Mouse (Mus musculus) E14TG2a.4 (cell line): ENCODE results near the gene Eif4e.

Source experiments
- H3K27me3 ChIP-seq: 2 replicates; pipeline ENCODE4 v1.6.1; 2014; ENCODE audit warnings: low read length, control low read depth; ENCODE audit not compliant: insufficient read depth
- H3K36me3 ChIP-seq: 2 replicates; pipeline ENCODE4 v1.6.1; 2014; ENCODE audit warnings: low read length, control low read depth; ENCODE audit not compliant: insufficient read depth
- H3K4me1 ChIP-seq: replicated peaks from 2 replicates; pipeline ENCODE4 v1.6.1; 2014; ENCODE audit warnings: low read depth, low read length, control low read depth
- H3K4me3 ChIP-seq: replicated peaks from 2 replicates; pipeline ENCODE4 v1.5.1; 2014; ENCODE audit warnings: mild to moderate bottlenecking, low read length
- H3K9me3 ChIP-seq: 2 replicates; pipeline ENCODE4 v1.6.1; 2014; ENCODE audit warnings: low read length, control low read depth
- CTCF ChIP-seq: conservative IDR thresholded peaks from 2 replicates; pipeline ENCODE4 v1.5.1; 2014; ENCODE audit warnings: low read length
- NANOG ChIP-seq: IDR thresholded peaks from 2 replicates; pipeline ENCODE4 v1.6.1; 2014; ENCODE audit warnings: borderline replicate concordance, low read length, mixed read lengths
- POU5F1 ChIP-seq: IDR thresholded peaks from 2 replicates; pipeline ENCODE4 v1.6.1; 2014; ENCODE audit warnings: low read length, borderline replicate concordance

The Eif4e gene

DNA sequence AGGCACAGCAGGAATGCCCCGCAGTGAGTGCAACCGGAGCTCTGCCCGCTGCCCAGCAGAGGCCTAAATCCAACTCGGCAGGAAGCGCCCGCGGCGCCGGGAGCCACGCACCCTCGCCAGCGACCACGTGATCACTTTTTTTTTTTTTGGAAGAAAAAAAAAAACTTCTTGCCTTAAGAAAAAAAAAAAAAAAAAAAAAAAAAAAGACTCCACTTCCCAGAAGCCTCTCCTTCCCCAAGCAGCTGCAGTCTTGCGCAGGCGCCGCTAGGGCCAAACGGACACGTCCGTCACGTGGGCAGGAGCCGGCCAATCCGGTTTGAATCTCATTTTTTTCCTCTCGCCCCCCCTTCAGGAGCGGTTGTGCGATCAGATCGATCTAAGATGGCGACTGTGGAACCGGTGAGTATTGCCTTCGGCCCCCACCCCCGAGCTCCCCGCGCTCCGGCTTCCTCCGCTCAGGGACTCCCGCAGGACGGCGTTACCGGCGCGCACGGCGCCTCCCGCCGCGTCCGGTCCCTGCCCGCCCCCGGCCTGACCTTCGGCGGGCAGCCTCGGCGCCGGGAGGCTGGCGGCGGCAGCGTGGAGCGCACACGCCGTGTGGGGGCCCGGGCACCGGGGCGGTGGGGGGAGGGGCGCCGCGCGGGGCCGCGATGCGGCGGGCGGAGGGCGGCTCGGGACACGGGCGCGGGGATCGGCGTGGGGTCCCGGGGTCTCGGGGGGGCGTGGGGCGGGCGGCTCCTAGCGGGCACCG lies 1.1 kb downstream of the Eif4e start:
- no peaks in the 10 kb centered on the region for H3K9me3 ChIP-seq
- H3K36me3 ChIP-seq, result peaks cover 10% of the 10 kb centered on the region; the same call in 1 of the 2 replicates
- H3K27me3 ChIP-seq, result peaks cover 18% of the 10 kb centered on the region
- H3K4me3 ChIP-seq, result peak overlapping the region; percentile 89
- peaks cover 47% of the 10 kb centered on the region for H3K4me1 ChIP-seq
- TF ChIP-seq NANOG (no peak), CTCF (no peak), POU5F1 (no peak)

DNA sequence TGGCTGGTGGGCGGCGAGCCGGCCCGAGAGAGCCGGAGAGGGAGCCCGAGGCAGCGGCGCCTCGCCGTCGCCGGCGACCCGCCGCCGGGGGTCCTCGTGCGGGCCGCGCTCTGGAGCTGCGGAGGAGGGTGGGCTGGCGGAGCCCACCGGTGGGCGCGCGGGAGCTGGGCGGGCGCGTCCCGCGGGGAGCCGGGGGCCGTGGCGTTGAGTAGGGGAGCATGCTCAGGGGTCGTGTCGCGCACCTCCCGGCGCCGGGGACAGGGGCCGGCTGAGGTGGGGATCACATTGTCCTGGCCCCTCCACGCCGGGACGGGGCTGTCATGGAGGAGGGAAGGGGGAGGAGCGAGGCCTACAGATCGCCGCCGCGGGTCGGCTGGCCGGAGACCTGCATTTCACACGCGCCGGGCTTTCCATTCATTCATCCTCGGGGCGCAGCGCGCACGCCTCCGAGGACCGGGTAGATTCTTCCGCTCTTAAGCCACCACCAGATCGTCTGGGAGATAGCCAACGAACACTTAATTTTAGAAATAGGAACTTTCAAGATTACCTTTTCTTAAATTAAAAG lies 1.8 kb downstream of the Eif4e start:
- TF ChIP-seq NANOG (no peak), CTCF (no peak), POU5F1 (no peak)
- Histone ChIP-seq H3K4me1 (peaks cover 54% of the 10 kb centered on the region), H3K27me3 (peaks cover 14% of the 10 kb centered on the region), H3K9me3 (no peaks in the 10 kb centered on the region), H3K36me3 (peaks cover 10% of the 10 kb centered on the region; the same call in 1 of the 2 replicates), H3K4me3 (peak overlapping the region; percentile 89)

DNA sequence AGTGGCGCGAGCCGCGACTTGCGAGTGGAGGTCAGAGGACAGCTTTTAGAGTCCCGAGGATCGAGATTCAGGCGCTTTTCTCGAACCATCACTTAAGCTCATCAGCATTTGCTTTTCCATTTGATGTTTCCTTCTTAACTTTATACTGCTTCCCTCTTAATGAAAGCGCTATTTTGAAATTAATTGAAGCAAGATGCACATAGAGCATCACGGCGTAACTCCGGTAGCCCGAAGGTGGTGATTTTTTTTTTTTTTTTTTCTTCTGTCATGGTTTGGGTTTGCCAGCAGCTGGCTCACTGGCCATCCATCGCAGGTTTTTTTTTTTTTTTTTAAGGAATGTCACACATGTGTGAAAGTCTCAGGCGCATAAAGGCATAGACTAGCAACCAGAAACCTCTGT lies 2.3 kb downstream of the Eif4e start:
- Histone ChIP-seq H3K4me3 (peak overlapping the region; percentile 89), H3K27me3 (peaks cover 14% of the 10 kb centered on the region), H3K4me1 (peaks cover 59% of the 10 kb centered on the region), H3K36me3 (peaks cover 10% of the 10 kb centered on the region; the same call in 1 of the 2 replicates), H3K9me3 (no peaks in the 10 kb centered on the region)
- TF ChIP-seq CTCF (no peak), NANOG (no peak), POU5F1 (no peak)

DNA sequence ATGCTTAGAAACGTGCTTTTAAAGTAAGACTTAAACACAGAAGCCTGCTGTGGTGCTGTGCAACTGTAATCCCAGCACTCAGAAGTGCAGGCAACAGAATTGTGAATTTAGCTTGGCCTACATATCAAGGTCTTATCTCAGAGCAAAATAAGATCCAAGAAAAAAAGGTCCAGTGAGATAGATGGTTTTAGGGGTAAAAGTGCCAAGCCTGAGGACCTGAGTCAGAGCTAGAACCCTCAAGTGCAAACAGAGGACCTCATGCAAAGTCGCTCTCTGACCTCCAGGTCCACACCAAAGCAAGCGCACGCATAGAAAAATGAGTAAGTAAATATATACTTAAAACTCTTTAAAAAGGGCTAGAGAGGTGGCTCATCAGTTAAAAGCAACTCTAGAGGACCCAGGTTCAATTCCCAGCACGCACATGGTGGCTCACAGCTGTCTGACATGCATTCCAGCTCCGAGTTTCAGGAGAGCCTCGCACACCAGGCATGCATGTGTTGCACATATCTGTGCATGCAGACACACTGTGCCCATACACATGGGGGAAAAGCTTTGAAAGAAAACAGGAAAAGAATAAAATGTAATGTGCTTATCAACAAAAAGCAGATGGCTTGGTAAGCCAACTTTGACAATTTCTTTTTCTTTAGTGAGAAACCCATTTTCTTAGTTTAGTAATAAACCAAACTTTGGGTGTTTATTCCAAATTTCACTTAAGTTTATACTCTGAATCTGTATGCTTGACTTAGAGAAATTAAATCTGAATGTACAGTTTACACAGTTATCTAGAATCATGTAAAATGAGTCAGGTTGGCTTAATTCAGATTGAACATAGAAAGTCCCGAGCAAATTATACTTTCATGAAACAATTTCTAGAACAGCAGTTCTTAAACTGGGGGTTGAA lies 4.8 kb downstream of the Eif4e start:
- TF ChIP-seq CTCF, result no peak
- TF ChIP-seq POU5F1, result no peak
- TF ChIP-seq NANOG, result no peak
- no peaks in the 10 kb centered on the region for H3K9me3 ChIP-seq
- peaks cover 3% of the 10 kb centered on the region; the same call in 1 of the 2 replicates for H3K27me3 ChIP-seq
- H3K36me3 ChIP-seq, result peaks cover 10% of the 10 kb centered on the region; the same call in 1 of the 2 replicates
- peak overlapping the region; percentile 18; the same call in 1 of the 2 replicates for H3K4me3 ChIP-seq
- peaks cover 70% of the 10 kb centered on the region for H3K4me1 ChIP-seq

DNA sequence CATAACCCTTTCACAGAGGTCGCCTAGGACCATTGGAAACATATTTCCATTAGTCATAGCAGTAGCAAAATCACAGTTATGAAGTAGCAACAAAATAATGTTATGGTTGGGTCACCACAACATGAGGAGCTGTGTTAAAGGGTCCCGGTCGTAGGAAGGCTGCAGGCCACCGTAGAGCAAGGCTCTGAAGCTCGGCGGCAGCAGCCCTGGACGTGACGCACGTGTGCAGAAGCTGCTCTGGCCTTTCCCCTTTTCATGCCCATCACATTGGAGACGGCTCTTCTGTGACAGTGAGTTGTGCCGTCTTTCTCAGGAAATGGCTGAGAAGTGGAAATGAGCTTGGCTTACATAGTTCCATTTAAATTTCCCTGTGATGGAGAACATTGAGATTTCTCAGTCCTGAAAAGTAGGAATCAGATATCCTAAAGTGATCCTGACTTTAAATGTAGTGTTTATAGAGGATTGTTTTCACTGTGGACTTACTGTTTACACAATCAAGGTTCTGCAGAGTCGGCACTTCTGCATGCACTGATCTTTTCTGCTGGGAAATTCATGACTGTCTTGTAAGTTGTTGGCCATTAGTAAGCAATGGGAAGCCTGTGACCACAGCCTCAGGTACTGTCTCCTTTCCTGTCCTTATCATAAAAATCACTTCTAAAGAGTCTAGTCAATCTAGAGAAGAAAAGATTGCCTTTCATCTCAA lies 5.7 kb downstream of the Eif4e start:
- TF ChIP-seq CTCF (no peak), POU5F1 (no peak), NANOG (no peak)
- Histone ChIP-seq H3K4me1 (peaks cover 69% of the 10 kb centered on the region), H3K9me3 (no peaks in the 10 kb centered on the region), H3K4me3 (peak overlapping the region; percentile 18; the same call in 1 of the 2 replicates), H3K27me3 (no peaks in the 10 kb centered on the region), H3K36me3 (peaks cover 15% of the 10 kb centered on the region; the same call in 1 of the 2 replicates)

DNA sequence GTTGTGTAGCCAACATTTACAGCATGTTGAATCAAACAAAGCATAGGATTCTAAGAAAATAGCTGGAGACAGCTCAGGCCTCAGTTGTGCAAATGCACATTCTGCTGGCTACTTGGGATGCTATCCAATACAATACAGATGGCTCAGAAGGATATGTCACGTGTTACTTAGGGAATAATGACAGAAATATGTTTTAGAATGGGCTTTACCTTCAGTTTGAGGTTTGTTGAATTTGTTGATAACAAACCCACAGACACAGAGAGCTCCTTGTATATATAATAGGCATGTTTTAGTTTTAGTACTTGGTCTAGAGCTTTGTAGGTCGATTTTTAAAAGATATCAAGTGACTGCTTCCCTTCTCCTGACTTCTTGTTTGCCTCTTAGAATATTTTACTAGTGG lies 6.8 kb downstream of the Eif4e start:
- Histone ChIP-seq H3K4me3 (no peak overlapping the region), H3K4me1 (peaks cover 78% of the 10 kb centered on the region), H3K9me3 (no peaks in the 10 kb centered on the region), H3K36me3 (peaks cover 20% of the 10 kb centered on the region; the same call in 1 of the 2 replicates), H3K27me3 (no peaks in the 10 kb centered on the region)
- TF ChIP-seq POU5F1 (no peak), NANOG (no peak), CTCF (no peak)

DNA sequence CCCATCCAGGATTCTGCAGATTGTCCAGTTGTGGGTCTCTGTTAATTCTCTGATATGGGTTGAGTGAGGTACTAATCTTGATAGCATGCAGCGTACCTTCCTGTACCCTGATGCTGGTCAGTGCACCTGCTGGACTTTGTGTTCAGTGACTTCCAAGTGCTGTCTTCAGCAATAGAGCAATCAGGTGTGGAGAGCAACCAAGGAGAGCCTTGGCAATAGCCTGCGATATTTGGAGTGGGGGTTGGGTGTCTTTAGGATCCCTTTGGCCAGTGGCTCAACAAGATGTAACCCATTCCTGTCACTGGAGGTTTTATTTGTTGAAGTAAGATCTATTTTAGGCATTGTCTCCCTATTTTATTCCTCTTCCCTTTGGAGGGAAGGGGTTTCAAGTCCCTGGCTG lies 10.1 kb downstream of the Eif4e start:
- Histone ChIP-seq H3K27me3 (no peaks in the 10 kb centered on the region), H3K36me3 (peaks cover 27% of the 10 kb centered on the region), H3K4me3 (no peak overlapping the region), H3K9me3 (no peaks in the 10 kb centered on the region), H3K4me1 (peaks cover 83% of the 10 kb centered on the region)
- no peak for TF ChIP-seq NANOG
- TF ChIP-seq POU5F1, result no peak
- TF ChIP-seq CTCF, result no peak
